In the genomic region with DNA sequence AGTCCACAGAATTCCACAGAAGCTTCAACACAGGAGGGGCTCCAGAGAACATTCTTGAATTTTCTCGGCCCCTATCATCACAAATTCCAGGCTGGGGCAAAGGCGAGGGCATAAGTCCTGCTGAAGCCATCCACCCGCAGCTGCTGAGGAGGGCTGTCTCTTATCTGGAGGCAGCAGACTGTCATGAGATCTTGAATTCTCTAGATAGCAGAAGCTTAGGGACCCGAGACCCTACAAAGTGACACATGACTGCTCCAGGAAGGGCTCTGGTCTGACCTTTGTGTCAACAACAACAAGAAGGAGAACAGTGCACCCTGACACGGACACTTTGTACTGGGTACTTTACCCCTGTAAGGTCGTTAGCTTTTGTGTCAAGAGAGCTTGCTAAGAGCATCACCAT, we compare ENCODE assay signal across 15 mouse cellular contexts. TPM values are rescaled to one million over a fixed set of nuclear protein-coding genes. Genes with fewer than 3 reads are reported as not detected.
DNase-seq lines count a peak whose midpoint lies in the region; ATAC-seq and TF ChIP-seq lines count a peak whose summit lies in the region.
"Had no signal": no experiment of that assay in that cellular context is flagged by ENCODE, and none has a peak within 500 bp of the region (broad histone marks: within the 10 kb centered on the region; RNA-seq: fewer than 3 reads in every experiment).

No protein-coding gene starts in this region.

- H3K4me1 ChIP-seq in forebrain, embryonic 12.5 days = peaks cover 13% of the 10 kb centered on the region
- H3K4me1 ChIP-seq in forebrain, embryonic 15.5 days = peaks cover 10% of the 10 kb centered on the region
- H3K4me1 ChIP-seq in lung, embryonic 15.5 days = peaks cover 23% of the 10 kb centered on the region
- H3K4me1 ChIP-seq in limb, embryonic 13.5 days = peaks cover 28% of the 10 kb centered on the region
- H3K4me1 ChIP-seq in stomach, postnatal 0 days (replicated peaks; ENCODE audit: control insufficient read depth, insufficient read depth) = 0 out of 2 replicates have a peak, but pooled peaks cover 2% of the 10 kb centered on the region

- no peaks in the 10 kb centered on the region for H3K36me3 ChIP-seq in forebrain, embryonic 12.5 days (replicated peaks)
- no peaks in the 10 kb centered on the region for H3K36me3 ChIP-seq in forebrain, embryonic 15.5 days
- H3K36me3 ChIP-seq in lung, embryonic 15.5 days = no peaks in the 10 kb centered on the region
- H3K36me3 ChIP-seq in limb, embryonic 13.5 days = no peaks in the 10 kb centered on the region
- H3K36me3 ChIP-seq in stomach, postnatal 0 days (ENCODE audit: control insufficient read depth, insufficient read depth, low read length) = no peaks in the 10 kb centered on the region

- H3K4me3 ChIP-seq in forebrain, embryonic 12.5 days (replicated peaks) = no peak overlapping the region
- H3K4me3 ChIP-seq in forebrain, embryonic 15.5 days = no peak overlapping the region
- no peak overlapping the region for H3K4me3 ChIP-seq in lung, embryonic 15.5 days
- H3K4me3 ChIP-seq in limb, embryonic 13.5 days = no peak overlapping the region
- no peak overlapping the region for H3K4me3 ChIP-seq in stomach, postnatal 0 days (ENCODE audit: low read depth, low read length)
- H3K4me3 ChIP-seq: gastrocnemius, adult 2 months had no signal

- no peak for ATAC-seq in forebrain, embryonic 12.5 days (ENCODE audit: low FRiP score)
- no peak for ATAC-seq in forebrain, embryonic 15.5 days (replicated peaks)
- peak; percentile 29; the same call in 1 of the 2 replicates for ATAC-seq in lung, embryonic 15.5 days (ENCODE audit: borderline replicate concordance, extremely low read depth, low FRiP score, low TSS enrichment)
- no peak for ATAC-seq in limb, embryonic 13.5 days (ENCODE audit: low FRiP score, low read depth)
- ATAC-seq in stomach, postnatal 0 days (ENCODE audit: low FRiP score, low TSS enrichment) = 0 out of 2 replicates have a peak, but pooled peaks have one; percentile 7
- ATAC-seq: Patski had no signal

- H3K27ac ChIP-seq in forebrain, embryonic 12.5 days = peak overlapping the region; percentile 75; the same call in 1 of the 2 replicates
- no peak overlapping the region for H3K27ac ChIP-seq in forebrain, embryonic 15.5 days (replicated peaks)
- no peak overlapping the region for H3K27ac ChIP-seq in lung, embryonic 15.5 days
- peak overlapping the region; percentile 70 for H3K27ac ChIP-seq in limb, embryonic 13.5 days
- H3K27ac ChIP-seq in stomach, postnatal 0 days (replicated peaks) = peak overlapping the region; percentile 18; the same call in 1 of the 2 replicates
- H3K27ac ChIP-seq: gastrocnemius, adult 2 months had no signal

- WGBS in forebrain, embryonic 12.5 days = 71% methylated on average over 6 of the region's 6 CpGs
- 65% methylated on average over 6 of the region's 6 CpGs for WGBS in forebrain, embryonic 15.5 days
- WGBS in lung, embryonic 15.5 days = 27% methylated on average over 6 of the region's 6 CpGs
- 53% methylated on average over 6 of the region's 6 CpGs for WGBS in limb, embryonic 13.5 days
- WGBS in stomach, postnatal 0 days = 34% methylated on average over 6 of the region's 6 CpGs

- no peak overlapping the region for H3K4me2 ChIP-seq in forebrain, embryonic 12.5 days
- H3K4me2 ChIP-seq in forebrain, embryonic 15.5 days (replicated peaks) = no peak overlapping the region
- no peak overlapping the region for H3K4me2 ChIP-seq in lung, embryonic 15.5 days
- H3K4me2 ChIP-seq in limb, embryonic 13.5 days (replicated peaks) = no peak overlapping the region
- H3K4me2 ChIP-seq in stomach, postnatal 0 days (replicated peaks; ENCODE audit: low read depth) = no peak overlapping the region

- no peak for TF ChIP-seq CTCF in stomach, postnatal 0 days (IDR thresholded peaks at IDR 0.05; ENCODE audit: low read depth)

- no peak overlapping the region for H3K9ac ChIP-seq in forebrain, embryonic 12.5 days
- no peak overlapping the region for H3K9ac ChIP-seq in forebrain, embryonic 15.5 days (replicated peaks)
- no peak overlapping the region for H3K9ac ChIP-seq in lung, embryonic 15.5 days
- H3K9ac ChIP-seq in limb, embryonic 13.5 days = no peak overlapping the region
- H3K9ac ChIP-seq in stomach, postnatal 0 days (ENCODE audit: low read length) = no peak overlapping the region

- H3K27me3 ChIP-seq in forebrain, embryonic 12.5 days = peaks cover 4% of the 10 kb centered on the region; the same call in 1 of the 2 replicates
- no peaks in the 10 kb centered on the region for H3K27me3 ChIP-seq in forebrain, embryonic 15.5 days
- no peaks in the 10 kb centered on the region for H3K27me3 ChIP-seq in lung, embryonic 15.5 days
- H3K27me3 ChIP-seq in limb, embryonic 13.5 days = no peaks in the 10 kb centered on the region
- H3K27me3 ChIP-seq in stomach, postnatal 0 days (ENCODE audit: control insufficient read depth, insufficient read depth, low read length) = no peaks in the 10 kb centered on the region
- H3K27me3 ChIP-seq: Patski had no signal

- no peak for TF ChIP-seq EP300 in stomach, postnatal 0 days (optimal IDR thresholded peaks at IDR 0.05)

- DNase-seq in lung, adult 18-20 months = no peak
- no peak for DNase-seq in stomach, postnatal 0 days (ENCODE audit: low spot score)
- DNase-seq in gastrocnemius, adult 18-20 months (ENCODE audit: low spot score) = no peak
- no peak for DNase-seq in cerebellum, postnatal 36 days
- DNase-seq: adrenal gland, postnatal 36 days; B cell, adult 2 months; cerebellum, postnatal 14 days; gastrocnemius, adult 2 months; kidney, adult 11 months; lung, adult 2 months had no signal

- no peaks in the 10 kb centered on the region for H3K9me3 ChIP-seq in forebrain, embryonic 12.5 days
- H3K9me3 ChIP-seq in forebrain, embryonic 15.5 days = no peaks in the 10 kb centered on the region
- H3K9me3 ChIP-seq in lung, embryonic 15.5 days = no peaks in the 10 kb centered on the region
- no peaks in the 10 kb centered on the region for H3K9me3 ChIP-seq in limb, embryonic 13.5 days
- no peaks in the 10 kb centered on the region for H3K9me3 ChIP-seq in stomach, postnatal 0 days (ENCODE audit: control insufficient read depth, low read length)

RNA-seq across cellular contexts. Expression of gene Lao1, which starts 57.2 kb away (rescaled TPM):
- polyA plus RNA-seq in forebrain, embryonic 12.5 days (2016; fragmentation: Nextera tagmentation; extraction: Ambion mirVana) = not detected in 2 replicates
- polyA plus RNA-seq in forebrain, embryonic 15.5 days (2015; fragmentation: Nextera tagmentation; extraction: Ambion mirVana) = 0.28 and 0.29 TPM in 2 replicates
- polyA plus RNA-seq in lung, embryonic 15.5 days (2015; fragmentation: Nextera tagmentation; extraction: Ambion mirVana) = not detected in 2 replicates
- not detected in 2 replicates for polyA plus RNA-seq in limb, embryonic 13.5 days (2015; fragmentation: Nextera tagmentation; extraction: Ambion mirVana)
- polyA plus RNA-seq in stomach, postnatal 0 days (2015; fragmentation: Nextera tagmentation; extraction: Ambion mirVana) = 0.08 and 0.27 TPM in 2 replicates
- under 1 TPM; 0.19 to 0.50 TPM for total RNA-seq in gastrocnemius, adult 18-20 months (2021)
- polyA plus RNA-seq: lung, adult 2 months; Patski had no signal

Comparison
In these comparisons a context has a peak if more than half of its experiments do, and no peak if none do; other contexts are left out.
1. H3K27ac ChIP-seq: peak in forebrain, embryonic 12.5 days (single experiment), limb, embryonic 13.5 days (single experiment) and stomach, postnatal 0 days (single experiment); none in forebrain, embryonic 15.5 days (single experiment) and lung, embryonic 15.5 days (single experiment).
2. ATAC-seq: peak in lung, embryonic 15.5 days (single experiment) and stomach, postnatal 0 days (single experiment); none in forebrain, embryonic 12.5 days (single experiment), forebrain, embryonic 15.5 days (single experiment) and limb, embryonic 13.5 days (single experiment).